Mouse (Mus musculus) adrenal gland, postnatal 14 days (tissue): ENCODE data around the gene Ppp1r11. TPM values are rescaled to one million over a fixed set of nuclear protein-coding genes. Genes with fewer than 3 reads are reported as not detected.

Source experiments
- DNase-seq: peaks from one replicate; pipeline ENCODE4 v3.0.0; 2021; ENCODE audit warnings: mixed read lengths
- total RNA-seq: library from RNA; stranded (reverse); gene quantifications from 2 replicates; pipeline ENCODE4 v1.2.3, GENCODE M21; 2021

Ppp1r11 gene
- total RNA-seq, 1 experiment from 2014 or later = 81.0 TPM

- no peak for DNase-seq
Measured at GRCm38 (mm10) chr17:36966875-36967274, 15.3 kb upstream of the Ppp1r11 start.

- DNase-seq = no peak
Measured at GRCm38 (mm10) chr17:36961125-36961524, 9.6 kb upstream of the Ppp1r11 start.

DNA sequence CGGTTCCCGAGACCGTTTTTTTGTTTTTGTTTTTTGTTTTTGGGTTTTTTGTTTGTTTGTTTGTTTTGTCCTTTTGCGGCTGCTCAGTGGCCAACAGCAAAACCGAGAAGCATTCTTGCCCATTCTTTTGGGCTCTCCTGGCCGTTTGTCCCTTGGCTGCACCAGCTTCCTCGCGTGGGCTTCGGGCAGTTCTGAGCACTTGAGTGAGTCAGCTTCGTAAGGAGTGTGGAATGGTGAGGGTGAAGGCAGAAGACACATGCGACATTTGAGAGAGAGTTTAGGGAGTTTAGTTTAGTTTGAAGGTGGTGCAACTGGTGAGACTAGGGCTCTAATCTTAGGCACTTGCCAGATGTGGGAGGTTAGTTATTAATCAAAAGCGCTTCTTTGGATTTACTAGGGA, 7.3 kb upstream of the Ppp1r11 start:
- DNase-seq = peak; percentile 30

- DNase-seq = peak; percentile 97
Measured at GRCm38 (mm10) chr17:36957999-36958743, 6.6 kb upstream of the Ppp1r11 start, which contains the start of the genes Znrd1 and Znrd1as. Znrd1 (minus strand) TSS chr17:36958559. Znrd1as (plus strand) TSS chr17:36958592.

DNA sequence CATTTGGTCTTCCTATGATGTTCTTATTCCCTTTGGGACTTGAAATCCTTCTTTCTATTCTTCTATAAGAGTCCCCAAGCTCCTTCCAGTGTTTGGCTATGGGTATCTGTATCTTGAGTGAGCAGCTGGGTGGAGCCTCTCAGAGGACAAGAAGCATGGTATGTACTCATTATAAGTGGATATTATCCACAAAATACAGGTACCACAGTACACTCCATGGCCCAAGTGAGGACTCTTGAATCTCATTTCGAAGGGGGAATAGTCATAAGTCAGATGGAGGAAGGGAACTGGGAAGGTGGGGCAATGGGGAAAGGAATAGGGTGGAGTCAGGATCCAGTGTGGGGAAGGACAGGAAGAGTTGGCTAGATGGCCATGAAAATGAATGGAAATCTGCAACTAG, 1.5 kb upstream of the Ppp1r11 start:
- no peak for DNase-seq

- DNase-seq = no peak
Measured at GRCm38 (mm10) chr17:36952631-36953030, 1.1 kb upstream of the Ppp1r11 start.

- no peak for DNase-seq
Measured at GRCm38 (mm10) chr17:36949265-36949664, 2.3 kb downstream of the Ppp1r11 start.

DNA sequence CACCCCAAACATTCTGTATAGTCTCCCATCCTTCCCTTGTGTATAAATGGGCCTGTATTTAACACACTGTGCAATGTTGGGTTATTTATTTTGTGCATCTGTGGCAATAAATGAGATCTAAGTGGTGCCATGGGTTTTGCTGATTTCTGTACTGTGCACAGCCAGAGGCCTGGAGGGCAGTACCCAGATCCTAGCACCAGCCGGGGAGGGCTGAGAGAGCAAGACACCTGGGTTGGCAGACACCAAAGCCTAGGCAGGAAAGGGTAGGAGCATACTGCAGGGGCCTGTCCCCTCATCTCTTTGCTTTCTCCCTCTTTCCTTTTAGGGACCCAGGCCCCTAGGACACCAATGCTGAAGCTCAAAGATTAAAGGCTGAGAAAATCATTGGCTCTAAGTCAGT, 3.3 kb downstream of the Ppp1r11 start:
- DNase-seq = no peak

GRCm38 (mm10) chr17:36947051-36947819, 4.3 kb downstream of the Ppp1r11 start:
- peak; percentile 75 for DNase-seq

DNA sequence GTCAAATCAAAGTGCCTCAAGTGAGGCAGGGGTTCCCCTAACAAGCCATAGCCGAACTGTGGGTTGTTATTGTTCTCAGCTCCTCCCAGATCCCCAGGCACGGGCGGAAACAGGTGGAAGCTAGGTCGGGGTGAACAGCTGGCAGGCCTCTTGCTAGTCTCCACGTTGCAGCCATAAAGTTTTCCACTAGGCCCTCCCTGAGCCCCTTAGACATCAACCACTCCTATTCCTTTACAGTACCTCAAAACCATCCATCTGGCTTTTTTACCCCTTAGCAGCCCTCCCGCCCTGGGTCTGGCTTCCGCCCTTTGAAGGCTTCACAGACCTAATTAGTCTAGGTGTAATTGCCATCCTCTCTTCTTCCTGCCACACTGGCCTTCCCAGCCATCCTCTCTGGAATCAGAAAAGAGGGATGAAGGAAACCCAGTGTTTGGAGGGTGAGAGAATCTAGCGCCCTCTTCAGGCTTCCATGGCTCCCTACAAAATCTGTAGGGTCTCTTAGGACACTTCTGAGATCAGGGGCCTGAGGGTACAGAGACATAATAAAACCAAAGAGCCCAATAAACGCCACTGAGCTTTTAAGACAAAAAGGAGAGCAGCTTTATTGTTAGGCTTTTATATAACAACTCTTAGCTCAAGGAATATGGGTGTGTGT, 7.3 kb downstream of the Ppp1r11 start:
- no peak for DNase-seq

DNA sequence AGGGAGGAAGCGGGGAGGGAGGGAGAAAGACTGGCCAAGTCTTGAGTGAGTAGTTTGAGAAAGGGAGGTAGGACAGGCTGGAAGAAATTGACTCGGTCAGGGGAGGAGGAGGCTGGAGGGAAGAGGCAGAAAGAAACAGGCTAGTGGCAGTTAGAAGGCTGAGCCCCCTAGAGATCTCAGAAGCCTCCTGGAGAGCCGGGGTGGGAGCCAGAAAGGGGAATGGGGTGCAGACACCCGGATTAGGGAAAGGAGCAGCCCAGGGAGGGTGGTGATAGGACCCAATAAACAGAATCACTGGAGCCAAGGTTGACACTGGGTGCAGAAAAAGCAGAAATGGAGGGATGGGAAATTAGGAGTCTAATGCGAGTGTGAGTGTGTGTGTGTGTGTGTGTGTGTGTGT, 7.8 kb downstream of the Ppp1r11 start:
- DNase-seq = no peak

GRCm38 (mm10) chr17:36942791-36943471, 8.6 kb downstream of the Ppp1r11 start, which contains the start of gene Rnf39:
Rnf39 (plus strand) TSS chr17:36942918.
- no peak for DNase-seq

DNA sequence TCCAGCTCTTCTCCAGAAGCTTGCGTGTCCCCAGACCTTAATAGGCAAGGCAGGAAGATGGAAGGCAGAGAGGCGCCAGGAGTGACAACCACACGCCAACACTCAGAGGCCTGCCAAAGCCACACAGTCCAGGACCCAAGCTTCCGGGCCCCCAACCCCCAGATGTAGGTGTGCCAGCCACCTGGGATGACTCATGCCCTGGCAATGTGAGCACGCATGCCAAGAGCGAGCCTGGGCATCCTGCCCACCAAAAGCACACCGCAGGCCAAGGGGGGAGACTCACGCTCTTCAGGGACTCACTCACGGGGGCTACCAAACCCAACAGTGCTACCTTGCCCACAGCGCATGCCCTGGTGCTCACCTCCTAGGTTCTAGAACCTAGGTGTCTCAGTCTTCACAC, 9.2 kb downstream of the Ppp1r11 start:
- peak; percentile 47 for DNase-seq

DNA sequence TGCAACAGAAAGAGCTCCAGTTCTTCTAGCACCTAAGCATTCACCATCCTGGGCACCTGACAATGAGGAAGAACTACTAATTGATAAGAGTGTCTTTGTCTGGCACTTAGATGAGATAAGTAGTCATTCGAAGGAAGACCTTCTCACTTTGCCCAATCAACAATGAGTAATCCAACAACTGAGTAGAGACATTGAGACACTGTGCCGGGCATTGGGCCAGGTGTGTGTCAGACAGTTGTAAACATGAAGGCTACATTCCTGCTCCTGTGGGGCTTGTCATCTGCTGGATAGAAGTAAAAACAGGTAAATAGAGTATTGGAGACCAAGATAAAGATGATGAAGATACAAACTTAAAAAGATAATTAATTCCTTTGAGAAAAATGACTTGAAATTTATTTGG, 13.5 kb downstream of the Ppp1r11 start:
- peak; percentile 79 for DNase-seq

- DNase-seq = peak; percentile 62
Measured at GRCm38 (mm10) chr17:36931806-36932205, 19.7 kb downstream of the Ppp1r11 start.

DNA sequence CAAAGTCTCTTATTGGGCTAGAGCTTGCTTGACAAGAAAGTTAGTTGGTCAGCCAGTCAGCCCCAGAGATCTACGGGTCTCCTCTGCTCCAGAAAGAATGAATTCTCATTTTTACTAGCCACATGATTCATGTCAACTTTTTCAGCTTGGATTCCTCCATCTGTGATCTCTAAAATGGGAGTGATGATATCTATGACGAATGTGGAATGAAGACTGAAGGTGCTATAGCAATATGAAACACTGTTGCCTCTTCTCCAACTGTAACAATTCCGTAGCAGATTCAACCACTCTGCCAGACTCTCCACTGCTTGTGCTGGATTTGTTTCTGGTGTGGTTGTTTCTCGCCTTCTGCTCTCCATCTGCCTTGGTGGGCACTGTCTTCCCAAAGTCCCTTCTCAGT, 20.4 kb downstream of the Ppp1r11 start:
- no peak for DNase-seq

- no peak for DNase-seq
Measured at GRCm38 (mm10) chr17:36930233-36930632, 21.3 kb downstream of the Ppp1r11 start.

GRCm38 (mm10) chr17:36929236-36929932, 22.2 kb downstream of the Ppp1r11 start:
- no peak for DNase-seq

GRCm38 (mm10) chr17:36927496-36928120, 23.9 kb downstream of the Ppp1r11 start:
- no peak for DNase-seq

DNA sequence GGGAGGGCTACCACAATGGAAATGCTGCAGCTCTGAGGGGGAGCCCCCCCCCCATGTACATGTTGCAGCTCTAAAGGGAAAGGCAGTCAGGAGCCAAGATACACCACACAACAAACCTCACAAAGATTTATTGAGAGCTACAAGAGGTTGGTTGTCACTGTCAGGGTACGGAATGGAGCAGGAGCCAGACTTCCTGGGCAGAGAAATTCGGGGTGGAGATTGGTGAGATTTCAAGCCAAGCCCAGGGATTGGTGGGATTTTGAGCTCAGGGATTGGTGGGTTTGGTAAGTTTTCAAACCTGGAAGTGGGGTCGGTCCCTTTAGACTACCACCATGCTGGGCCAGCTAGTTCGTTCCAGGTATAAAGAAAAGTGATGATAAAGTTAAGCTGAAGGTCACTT, 28.1 kb downstream of the Ppp1r11 start:
- DNase-seq = no peak

DNA sequence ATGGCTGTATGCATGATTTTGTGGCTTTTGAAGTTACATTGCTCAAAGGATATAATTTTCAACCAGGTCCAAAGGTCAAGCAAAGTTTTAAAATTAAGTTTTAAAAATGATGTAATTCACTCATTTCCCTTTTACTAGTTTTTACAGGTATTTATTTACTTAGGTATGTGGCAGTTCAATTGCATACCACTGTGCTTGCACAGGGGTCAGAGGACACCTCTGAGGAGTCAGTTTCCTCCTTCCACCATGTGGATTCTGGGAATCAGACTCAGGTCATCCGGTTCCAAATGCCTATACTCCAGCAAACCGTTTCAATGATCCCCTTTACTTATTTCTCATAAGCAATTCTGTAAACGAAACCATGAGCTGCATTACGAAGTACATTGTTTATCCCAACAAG, 28.8 kb downstream of the Ppp1r11 start:
- DNase-seq = no peak
